Mouse (Mus musculus) telencephalon, adult 2 months (tissue): ENCODE data around the gene 4933430I17Rik.

Experiments used
- DNase-seq: peaks from one replicate; pipeline ENCODE4 v3.0.0-alpha.2; 2011; ENCODE audit warnings: low read depth, low spot score

4933430I17Rik gene

GRCm38 (mm10) chr4:62503374-62503970 is 21.7 kb upstream of the 4933430I17Rik start, which contains the start of gene Hdhd3:
Gene Hdhd3 (minus strand): TSS chr4:62503467.
- DNase-seq = no peak

- DNase-seq = no peak
These were observed 19.2 kb upstream of the 4933430I17Rik start for GRCm38 (mm10) chr4:62505991-62506390.

GRCm38 (mm10) chr4:62506798-62507197 is 18.4 kb upstream of the 4933430I17Rik start:
- DNase-seq = no peak

GRCm38 (mm10) chr4:62508839-62509238 is 16.3 kb upstream of the 4933430I17Rik start:
- DNase-seq = no peak

- no peak for DNase-seq
These were observed 15.2 kb upstream of the 4933430I17Rik start for GRCm38 (mm10) chr4:62509946-62510345.

- no peak for DNase-seq
These were observed 11.1 kb upstream of the 4933430I17Rik start for GRCm38 (mm10) chr4:62513998-62514506.

- no peak for DNase-seq
These were observed 10.2 kb upstream of the 4933430I17Rik start for GRCm38 (mm10) chr4:62514995-62515394.

- no peak for DNase-seq
These were observed 9.7 kb upstream of the 4933430I17Rik start for GRCm38 (mm10) chr4:62515490-62515889.

- no peak for DNase-seq
These were observed 9.1 kb upstream of the 4933430I17Rik start for GRCm38 (mm10) chr4:62516079-62516478.

- no peak for DNase-seq
These were observed 8.6 kb upstream of the 4933430I17Rik start for GRCm38 (mm10) chr4:62516579-62516978.

GRCm38 (mm10) chr4:62517046-62517445 is 8.1 kb upstream of the 4933430I17Rik start:
- no peak for DNase-seq

GRCm38 (mm10) chr4:62517538-62518415 is 7.4 kb upstream of the 4933430I17Rik start:
- no peak for DNase-seq

GRCm38 (mm10) chr4:62518416-62519121 is 6.6 kb upstream of the 4933430I17Rik start:
- DNase-seq = no peak

GRCm38 (mm10) chr4:62519122-62519848 is 5.9 kb upstream of the 4933430I17Rik start:
- DNase-seq = no peak

GRCm38 (mm10) chr4:62519849-62520233 is 5.3 kb upstream of the 4933430I17Rik start, which contains the start of gene Alad:
Gene Alad (minus strand): TSS chr4:62519918.
- peak; percentile 51 for DNase-seq

GRCm38 (mm10) chr4:62520892-62521400 is 4.2 kb upstream of the 4933430I17Rik start:
- DNase-seq = no peak

GRCm38 (mm10) chr4:62525489-62525811 is 281 bp downstream of the 4933430I17Rik start:
- no peak for DNase-seq

GRCm38 (mm10) chr4:62526256-62526655 is 1.1 kb downstream of the 4933430I17Rik start:
- DNase-seq = no peak

- no peak for DNase-seq
These were observed 2.5 kb downstream of the 4933430I17Rik start for GRCm38 (mm10) chr4:62527655-62528054.

GRCm38 (mm10) chr4:62533729-62534128 is 8.6 kb downstream of the 4933430I17Rik start:
- no peak for DNase-seq

GRCm38 (mm10) chr4:62541802-62542201 is 16.6 kb downstream of the 4933430I17Rik start:
- DNase-seq = no peak
